In the genomic region with DNA sequence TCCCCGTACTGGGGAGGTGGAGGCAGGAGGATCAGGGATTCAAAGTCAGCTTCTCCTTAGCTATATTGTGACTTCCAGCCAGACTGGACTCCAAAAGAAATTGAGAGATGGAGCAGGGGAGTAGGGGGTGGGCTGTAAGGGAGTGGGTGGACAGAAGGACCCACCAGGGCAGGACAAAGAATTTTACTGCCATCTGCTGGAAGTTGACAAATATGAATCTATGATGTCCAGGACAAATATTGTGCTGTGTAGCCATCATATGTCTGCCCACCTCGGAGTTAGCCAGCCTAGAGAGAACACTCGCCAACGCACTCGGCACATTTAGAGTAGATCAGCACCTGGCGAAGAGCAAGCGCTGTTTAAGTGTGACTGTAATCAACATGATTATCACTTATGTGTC, we compare ENCODE assay signal across 1 mouse cellular context.
TF ChIP-seq lines count a peak whose summit lies in the region.

No protein-coding gene starts in this region.

TF ChIP-seq in CH12.LX, 34 proteins besides CTCF, POLR2A, EP300 and RAD21:
- TF ChIP-seq MEF2A (IDR thresholded peaks at IDR 0.05; ENCODE audit: borderline replicate concordance, low read depth, low read length) (no peak), PAX5 (IDR thresholded peaks at IDR 0.05; ENCODE audit: low read length) (no peak), MAZ (IDR thresholded peaks at IDR 0.05; ENCODE audit: low read depth, low read length) (no peak), NELFE (IDR thresholded peaks at IDR 0.05; ENCODE audit: low read depth, low read length) (no peak), SMC3 (IDR thresholded peaks at IDR 0.05; ENCODE audit: low read depth, low read length) (no peak; the same call in 1 of the 2 replicates), USF2 (conservative IDR thresholded peaks at IDR 0.05; ENCODE audit: low read depth, low read length) (no peak), GABPA (IDR thresholded peaks at IDR 0.05; ENCODE audit: insufficient replicate concordance, low read depth, low read length) (no peak), UBTF (IDR thresholded peaks at IDR 0.05; ENCODE audit: low read depth, low read length) (no peak), MAX (IDR thresholded peaks at IDR 0.05; ENCODE audit: low read length) (no peak), CHD1 (IDR thresholded peaks at IDR 0.05; ENCODE audit: low read depth, low read length) (no peak), ZNF384 (IDR thresholded peaks at IDR 0.05; ENCODE audit: low read depth, low read length) (no peak), NRF1 (IDR thresholded peaks at IDR 0.05; ENCODE audit: low read depth, low read length) (no peak), RCOR1 (conservative IDR thresholded peaks at IDR 0.05; ENCODE audit: low read depth, low read length) (no peak), ETS1 (conservative IDR thresholded peaks at IDR 0.05; ENCODE audit: low read depth, low read length) (no peak), MAFK (IDR thresholded peaks at IDR 0.05; ENCODE audit: insufficient replicate concordance, low read length) (no peak), HCFC1 (IDR thresholded peaks at IDR 0.05; ENCODE audit: low read depth, low read length) (no peak), CHD2 (IDR thresholded peaks at IDR 0.05; ENCODE audit: low read length) (no peak)
